Mouse (Mus musculus) CD4-positive, CD25-positive, alpha-beta regulatory T cell (primary cell): Measurements from ENCODE around the gene Dennd1b. TPM values are rescaled to one million over a fixed set of nuclear protein-coding genes. Genes with fewer than 3 reads are reported as not detected.

Experiments
- polyA plus RNA-seq: library from polyadenylated mRNA; unstranded; fragments of 100-300 nt; shearing (Covaris generic); gene quantifications from one replicate; pipeline ENCODE4 v1.2.1, GENCODE M21; 2017

Dennd1b gene
- 46.2 TPM for polyA plus RNA-seq

DNA sequence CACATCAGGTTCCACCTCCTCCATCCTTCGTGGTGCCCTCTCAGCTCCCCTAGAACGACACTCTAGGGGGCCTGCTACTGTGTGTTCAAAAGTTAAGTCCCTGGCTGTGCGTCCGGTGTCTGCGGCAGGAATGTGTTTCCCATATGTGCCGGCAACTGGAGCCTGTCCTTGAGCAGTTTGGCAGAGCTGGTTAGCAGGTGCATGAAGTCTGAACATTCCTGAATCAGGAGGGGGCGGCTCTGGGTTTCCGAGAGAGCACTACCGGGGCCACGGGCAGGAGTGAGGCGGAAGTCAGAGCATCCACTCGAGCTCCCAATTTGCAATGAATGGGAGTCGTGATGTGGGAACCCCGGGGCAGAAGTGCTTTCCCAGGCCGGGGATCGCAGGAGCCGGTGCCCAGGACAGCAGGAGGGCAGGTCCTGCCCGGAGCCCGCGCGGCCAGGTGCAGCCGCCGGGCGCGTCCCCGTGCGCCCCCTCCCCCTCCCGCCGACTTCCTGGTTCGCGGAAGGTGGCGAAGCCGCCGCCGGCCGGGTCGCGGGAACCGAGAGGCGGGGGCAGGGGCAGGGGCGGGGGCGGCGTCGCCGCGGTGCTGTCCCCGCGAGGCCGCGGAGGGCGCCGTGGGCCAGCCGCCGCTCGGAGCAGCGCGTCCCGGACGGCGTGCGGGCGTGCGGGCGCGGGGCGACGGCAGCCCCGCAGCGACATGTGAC is at the start of gene Dennd1b:
Dennd1b (plus strand) TSS at position 275 of the 707 bp plus-strand sequence.

Other genes with a start within 250 kb of the Dennd1b start
- 0.07 TPM for gene Lhx9, start 114.9 kb upstream of the Dennd1b start, polyA plus RNA-seq
- gene 2310009B15Rik, start 106.6 kb upstream of the Dennd1b start, polyA plus RNA-seq = 19.2 TPM